ENCODE assay signal across 17 mouse cellular contexts in genomic region chr9:73006175-73006574, GRCm38 (mm10). TPM values are rescaled to one million over a fixed set of nuclear protein-coding genes. Genes with fewer than 3 reads are reported as not detected.
DNase-seq lines count a peak whose midpoint lies in the region; TF ChIP-seq lines count a peak whose summit lies in the region.
"Had no signal": no experiment of that assay in that cellular context is flagged by ENCODE, and none has a peak within 500 bp of the region (broad histone marks: within the 10 kb centered on the region; RNA-seq: fewer than 3 reads in every experiment).

No protein-coding gene starts in this region.

- H3K27me3 ChIP-seq in heart, adult 2 months (ENCODE audit: control insufficient read depth, insufficient read depth, low read length), result no peaks in the 10 kb centered on the region
- H3K27me3 ChIP-seq: embryonic facial prominence, embryonic 13.5 days; forebrain, embryonic 13.5 days; intestine, embryonic 15.5 days; stomach, embryonic 15.5 days had no signal

- no peaks in the 10 kb centered on the region for H3K79me2 ChIP-seq in heart, adult 2 months (replicated peaks; ENCODE audit: control insufficient read depth, insufficient read depth, low read length)

- H3K4me1 ChIP-seq in heart, adult 2 months (ENCODE audit: control insufficient read depth, insufficient read depth, low read length), result no peaks in the 10 kb centered on the region
- H3K4me1 ChIP-seq in lung, adult 2 months (ENCODE audit: control insufficient read depth, insufficient read depth, low read length), result 0 out of 2 replicates have a peak, but pooled peaks cover 4% of the 10 kb centered on the region
- H3K4me1 ChIP-seq: embryonic facial prominence, embryonic 13.5 days; forebrain, embryonic 13.5 days; intestine, embryonic 15.5 days; stomach, embryonic 15.5 days had no signal

- H3K9ac ChIP-seq in heart, adult 2 months (ENCODE audit: low read depth, low read length), result no peak overlapping the region
- H3K9ac ChIP-seq: embryonic facial prominence, embryonic 13.5 days; forebrain, embryonic 13.5 days; intestine, embryonic 15.5 days; stomach, embryonic 15.5 days had no signal

- no peaks in the 10 kb centered on the region for H3K36me3 ChIP-seq in heart, adult 2 months (ENCODE audit: control insufficient read depth, insufficient read depth, low read length)
- H3K36me3 ChIP-seq: intestine, embryonic 15.5 days had no signal

- no peak for DNase-seq in heart, adult 2 months
- DNase-seq in heart, postnatal 10 days, result no peak
- DNase-seq in lung, postnatal 36 days, result peak; percentile 10
- DNase-seq in lung, adult 2 months, result no peak
- DNase-seq in R1 (ENCODE audit: low read depth, low spot score), result peak; percentile 61
- DNase-seq in thymus, postnatal 14 days, result peak; percentile 25
- no peak for DNase-seq in urinary bladder, adult 2 months (ENCODE audit: low spot score)
- DNase-seq: adrenal gland, postnatal 14 days had no signal

- WGBS in heart, adult 2 months, result 93% methylated on average over 3 of the region's 3 CpGs
- WGBS in lung, adult 2 months, result 97% methylated on average over 3 of the region's 3 CpGs

- intact Hi-C loops in heart, adult 2 months (cut with DNase I), result no loop called here
- intact Hi-C loops in heart, postnatal 10 days (cut with DNase I), result no loop called here

- TF ChIP-seq EP300 in heart, adult 2 months (IDR thresholded peaks at IDR 0.05; ENCODE audit: insufficient read depth, low read depth, low read length), result no peak

- H3K27ac ChIP-seq in heart, adult 2 months, result no peak overlapping the region
- H3K27ac ChIP-seq: embryonic facial prominence, embryonic 13.5 days; forebrain, embryonic 13.5 days; intestine, embryonic 15.5 days; macrophage; stomach, embryonic 15.5 days had no signal

- peak; percentile 29; the same call in 1 of the 2 replicates for TF ChIP-seq CTCF in heart, adult 2 months (IDR thresholded peaks at IDR 0.05)
- TF ChIP-seq CTCF in lung, adult 2 months (IDR thresholded peaks at IDR 0.05; ENCODE audit: insufficient read depth, low read length), result no peak

- no peak overlapping the region for H3K4me3 ChIP-seq in heart, adult 2 months
- no peak overlapping the region for H3K4me3 ChIP-seq in lung, adult 2 months (replicated peaks; ENCODE audit: extremely low read depth, low read depth, low read length)
- H3K4me3 ChIP-seq: embryonic facial prominence, embryonic 13.5 days; forebrain, embryonic 13.5 days; intestine, embryonic 15.5 days; stomach, embryonic 15.5 days had no signal

- TF ChIP-seq POLR2A in heart, adult 2 months (IDR thresholded peaks at IDR 0.05; ENCODE audit: insufficient read depth, low read depth, low read length), result no peak
- no peak for TF ChIP-seq POLR2A in lung, adult 2 months (IDR thresholded peaks at IDR 0.05; ENCODE audit: borderline replicate concordance, extremely low read depth, low read depth, low read length)

RNA-seq across cellular contexts. Expression of gene Ccpg1, which starts 20.9 kb away (rescaled TPM):
- total RNA-seq in heart, adult 2 months (2021), result 100 to 1,000 TPM in 1 of 2 experiments, 10 to 100 TPM in 1; 86.5 to 108 TPM
- 15.5 and 28.3 TPM in 2 replicates for polyA plus RNA-seq in heart, adult 2 months (2012; rRNA removed)
- 10 to 100 TPM; 53.4 to 53.9 TPM for total RNA-seq in heart, postnatal 10 days (2021)
- 16.9 and 28.1 TPM in 2 replicates for polyA plus RNA-seq in lung, adult 2 months (2012; rRNA removed)
- 25.9 and 49.0 TPM in 2 replicates for polyA plus RNA-seq in urinary bladder, adult 2 months (2012; rRNA removed)

RNA-seq across cellular contexts. Expression of gene Ccpg1os, which starts 21.0 kb away (rescaled TPM):
- 1 to 10 TPM; 6.1 to 8.3 TPM for total RNA-seq in heart, adult 2 months (2021)
- polyA plus RNA-seq in heart, adult 2 months (2012; rRNA removed), result 7.5 and 10.1 TPM in 2 replicates
- 1 to 10 TPM; 4.6 to 4.7 TPM for total RNA-seq in heart, postnatal 10 days (2021)
- polyA plus RNA-seq in lung, adult 2 months (2012; rRNA removed), result 11.7 and 21.1 TPM in 2 replicates
- polyA plus RNA-seq in urinary bladder, adult 2 months (2012; rRNA removed), result 29.4 TPM in 2 replicates

RNA-seq across cellular contexts. Expression of gene Pigb, which starts 34.0 kb away (rescaled TPM):
- total RNA-seq in heart, adult 2 months (2021), result 1 to 10 TPM; 1.6 to 2.2 TPM
- 4.5 and 6.1 TPM in 2 replicates for polyA plus RNA-seq in heart, adult 2 months (2012; rRNA removed)
- 1 to 10 TPM; 3.9 to 4.3 TPM for total RNA-seq in heart, postnatal 10 days (2021)
- 8.4 and 12.1 TPM in 2 replicates for polyA plus RNA-seq in lung, adult 2 months (2012; rRNA removed)
- 14.2 and 15.7 TPM in 2 replicates for polyA plus RNA-seq in urinary bladder, adult 2 months (2012; rRNA removed)

RNA-seq across cellular contexts. Expression of gene Rab27a, which starts 38.5 kb away (rescaled TPM):
- 1 to 10 TPM; 4.5 to 5.6 TPM for total RNA-seq in heart, adult 2 months (2021)
- 2.3 TPM in 2 replicates for polyA plus RNA-seq in heart, adult 2 months (2012; rRNA removed)
- 1 to 10 TPM; 4.4 to 6.7 TPM for total RNA-seq in heart, postnatal 10 days (2021)
- polyA plus RNA-seq in lung, adult 2 months (2012; rRNA removed), result 16.7 and 29.8 TPM in 2 replicates
- polyA plus RNA-seq in urinary bladder, adult 2 months (2012; rRNA removed), result 7.4 and 17.7 TPM in 2 replicates

RNA-seq across cellular contexts. Expression of gene Gm44503, which starts 47.5 kb away (rescaled TPM):
- under 1 TPM; 0.31 to 0.34 TPM for total RNA-seq in heart, adult 2 months (2021)
- polyA plus RNA-seq in heart, adult 2 months (2012; rRNA removed), result not detected in 2 replicates
- not detected for total RNA-seq in heart, postnatal 10 days (2021)
- not detected in 2 replicates for polyA plus RNA-seq in lung, adult 2 months (2012; rRNA removed)
- 0.03 TPM in 2 replicates for polyA plus RNA-seq in urinary bladder, adult 2 months (2012; rRNA removed)
- total RNA-seq: adrenal gland, postnatal 14 days; gastrocnemius, postnatal 4 days; left cerebral cortex, postnatal 10 days; liver, adult 2 months had no signal
- polyA plus RNA-seq: embryonic facial prominence, embryonic 13.5 days; forebrain, embryonic 13.5 days; intestine, embryonic 15.5 days; large intestine, adult 2 months; liver, adult 2 months; macrophage; stomach, embryonic 15.5 days had no signal

Comparison
In these comparisons a context has a peak if more than half of its experiments do, and no peak if none do; other contexts are left out.
1. DNase-seq: peak in lung, postnatal 36 days (single experiment), R1 (single experiment) and thymus, postnatal 14 days (single experiment); none in heart, adult 2 months (0 of 2), heart, postnatal 10 days (0 of 2), lung, adult 2 months (single experiment) and urinary bladder, adult 2 months (single experiment).